Mouse (Mus musculus) C2C12 (cell line): ENCODE measurements around the gene Hs3st3b1.

Source experiments
- CEBPB ChIP-seq: IDR thresholded peaks from one replicate; pipeline ENCODE4 v1.6.1; 2011; ENCODE audit warnings: low read depth, mild to moderate bottlenecking, control low read depth, moderate library complexity
- CTCF ChIP-seq: IDR thresholded peaks from one replicate; pipeline ENCODE4 v1.5.1; 2011; ENCODE audit not compliant: control insufficient read depth, insufficient read depth, insufficient read length
- MAX ChIP-seq: IDR thresholded peaks from one replicate; pipeline ENCODE4 v1.6.1; 2011; ENCODE audit warnings: mild to moderate bottlenecking, control low read depth
- MYOD1 ChIP-seq: IDR thresholded peaks from one replicate; pipeline ENCODE4 v1.6.1; 2011; ENCODE audit warnings: low read depth; ENCODE audit not compliant: control insufficient read depth, insufficient read length
- MYOG ChIP-seq: IDR thresholded peaks from one replicate; pipeline ENCODE4 v1.6.1; 2011; ENCODE audit not compliant: control insufficient read depth, insufficient read length; ENCODE audit errors: extremely low read depth
- USF1 ChIP-seq: IDR thresholded peaks from one replicate; pipeline ENCODE4 v1.6.1; 2011; ENCODE audit warnings: low read depth, mild to moderate bottlenecking, control low read depth, moderate library complexity

GRCm38 (mm10) chr11:63850261-63850660, 71.8 kb downstream of the Hs3st3b1 start:
- TF ChIP-seq CTCF = no peak
- no peak for TF ChIP-seq MAX
- no peak for TF ChIP-seq CEBPB
- TF ChIP-seq MYOG = no peak
- TF ChIP-seq USF1 = no peak
- no peak for TF ChIP-seq MYOD1
